Mouse (Mus musculus) left cerebral cortex, postnatal 14 days (tissue): ENCODE measurements around the gene Srgap2. TPM values are rescaled to one million over a fixed set of nuclear protein-coding genes. Genes with fewer than 3 reads are reported as not detected.
"Not testable (repeated sequence)": the region's sequence is repeated elsewhere in the genome, so short reads cannot be mapped to it uniquely, and the experiment has no call there.

ENCODE experiments used
- DNase-seq, 2 experiments: peaks; one replicate each; pipeline ENCODE4 v3.0.0; 2021 to 2022; ENCODE audit warnings: low spot score in 2 of 2, mixed read lengths in 1 of 2
- intact Hi-C: fragments of 180-260 bp; cut with DNase I; formaldehyde crosslinking; loops from one replicate; pipeline ENCODE4 v1.15.1; 2025
- total RNA-seq, 2 experiments: library from RNA; stranded (reverse); gene quantifications; 2 replicates each; pipeline ENCODE4 v1.2.3; 2021

The Srgap2 gene
- total RNA-seq, 2 experiments from 2014 or later, result 101 to 106 TPM

- intact Hi-C loops, result no loop called here
- DNase-seq, result no peak
These were observed 248.3 kb downstream of the Srgap2 start for GRCm38 (mm10) chr1:131278606-131279455.

GRCm38 (mm10) chr1:131276831-131277230 is 250.3 kb downstream of the Srgap2 start:
- intact Hi-C loops, result no loop called here
- no peak for DNase-seq

- intact Hi-C loops, result no loop called here
- DNase-seq, result no peak
These were observed 251.6 kb downstream of the Srgap2 start for GRCm38 (mm10) chr1:131275577-131275976.

- DNase-seq, result no peak
- intact Hi-C loops, result no loop called here
These were observed 252.2 kb downstream of the Srgap2 start for GRCm38 (mm10) chr1:131274725-131275539.

GRCm38 (mm10) chr1:131269797-131270578 is 257.2 kb downstream of the Srgap2 start:
- intact Hi-C loops, result no loop called here
- DNase-seq, result peak; percentile 77 to 85

GRCm38 (mm10) chr1:131268776-131269175 is 258.4 kb downstream of the Srgap2 start:
- intact Hi-C loops, result no loop called here

GRCm38 (mm10) chr1:131263905-131264304 is 263.2 kb downstream of the Srgap2 start:
- intact Hi-C loops, result loop anchor here (5.0 kb wide), 1 partner anchor 147 kb away; no protein-coding TSS in a partner anchor

More at GRCm38 (mm10) chr1:131268776-131269175, 258.4 kb downstream of the Srgap2 start:
- no peak for DNase-seq

GRCm38 (mm10) chr1:131260309-131260656 is 266.9 kb downstream of the Srgap2 start:
- intact Hi-C loops, result loop anchor here (5.0 kb wide), 1 partner anchor 143 kb away; no protein-coding TSS in a partner anchor
- DNase-seq, result peak; percentile 69 to 71

More at GRCm38 (mm10) chr1:131263905-131264304, 263.2 kb downstream of the Srgap2 start:
- no peak for DNase-seq

GRCm38 (mm10) chr1:131259632-131260308 is 267.4 kb downstream of the Srgap2 start:
- DNase-seq, result peak; percentile 26 to 55
- intact Hi-C loops, result loop anchor here (5.0 kb wide), 1 partner anchor 142 kb away; no protein-coding TSS in a partner anchor

- DNase-seq, result no peak
- intact Hi-C loops, result no loop called here
These were observed 269.9 kb downstream of the Srgap2 start for GRCm38 (mm10) chr1:131257288-131257687.

GRCm38 (mm10) chr1:131252516-131253250 is 274.5 kb downstream of the Srgap2 start:
- DNase-seq, intact Hi-C loops: not testable (repeated sequence)

- intact Hi-C loops, result loop anchor here (2.0 to 5.0 kb wide), 3 partner anchors 39 to 129 kb away; no protein-coding TSS in a partner anchor
- peak; percentile 66 to 67 for DNase-seq
These were observed 280.4 kb downstream of the Srgap2 start for GRCm38 (mm10) chr1:131246433-131247395.

GRCm38 (mm10) chr1:131245926-131246325 is 281.2 kb downstream of the Srgap2 start:
- peak; percentile 56 to 59 for DNase-seq
- intact Hi-C loops, result loop anchor here (2.0 to 5.0 kb wide), 3 partner anchors 39 to 129 kb away; no protein-coding TSS in a partner anchor

GRCm38 (mm10) chr1:131245089-131245856 is 281.9 kb downstream of the Srgap2 start, which contains the start of gene Rassf5:
Gene Rassf5 (minus strand): TSS chr1:131245258.
- intact Hi-C loops, result loop anchor here (5.0 kb wide), 2 partner anchors 38 to 128 kb away; no protein-coding TSS in a partner anchor
- peak; percentile 38 to 62 for DNase-seq

GRCm38 (mm10) chr1:131244536-131245088 is 282.5 kb downstream of the Srgap2 start:
- no peak for DNase-seq
- intact Hi-C loops, result loop anchor here (5.0 kb wide), 2 partner anchors 37 to 127 kb away; no protein-coding TSS in a partner anchor

GRCm38 (mm10) chr1:131242956-131243355 is 284.2 kb downstream of the Srgap2 start:
- intact Hi-C loops, result no loop called here
- no peak for DNase-seq
